In the genomic region with DNA sequence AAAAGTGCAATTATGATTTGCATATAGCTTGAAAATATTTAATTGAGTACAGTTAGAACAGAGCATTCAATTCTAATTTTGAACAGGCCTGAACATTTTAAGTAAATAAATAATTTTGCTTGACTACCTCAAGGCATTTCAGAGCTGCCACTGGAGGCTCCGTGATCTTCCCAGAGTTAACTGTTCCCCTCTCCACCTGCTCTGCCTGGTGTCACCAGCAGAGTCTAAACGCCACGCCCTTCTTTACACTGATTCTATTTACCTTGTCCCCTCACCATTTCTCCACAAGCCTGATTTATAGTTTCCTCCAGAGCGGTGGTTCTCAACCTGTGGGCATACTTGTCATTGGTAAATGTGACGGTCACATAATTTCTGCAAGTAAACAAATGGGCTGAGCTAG, we compare ENCODE assay signal across 25 mouse cellular contexts.
A peak's percentile ranks its signal among the peaks of the same experiment; 100 is the strongest.
DNase-seq lines count a peak whose midpoint lies in the region; ATAC-seq lines count a peak whose summit lies in the region.
"Had no signal": no experiment of that assay in that cellular context is flagged by ENCODE, and none has a peak within 500 bp of the region (broad histone marks: within the 10 kb centered on the region; RNA-seq: fewer than 3 reads in every experiment).

No protein-coding gene starts in this region.

- H3K27ac ChIP-seq in heart, embryonic 15.5 days: peak overlapping the region; percentile 60
- peak overlapping the region; percentile 79 for H3K27ac ChIP-seq in lung, embryonic 16.5 days (ENCODE audit: low read length)
- peak overlapping the region; percentile 22 for H3K27ac ChIP-seq in intestine, embryonic 14.5 days (ENCODE audit: low read depth)
- peak overlapping the region; percentile 94 for H3K27ac ChIP-seq in stomach, embryonic 16.5 days (ENCODE audit: low read length)
- no peak overlapping the region for H3K27ac ChIP-seq in hindbrain, embryonic 12.5 days
- H3K27ac ChIP-seq: forebrain, embryonic 15.5 days; left cerebral cortex, adult 2 months; liver, embryonic 14.5 days; macrophage; midbrain, embryonic 10.5 days had no signal

- ATAC-seq in heart, embryonic 15.5 days (replicated peaks; ENCODE audit: insufficient number of reproducible peaks, insufficient read depth, low FRiP score, low read depth): no peak
- ATAC-seq in lung, embryonic 16.5 days (ENCODE audit: low read depth): no peak
- no peak for ATAC-seq in intestine, embryonic 14.5 days (replicated peaks; ENCODE audit: low FRiP score, low TSS enrichment, low read depth)
- peak; percentile 34; the same call in 1 of the 2 replicates for ATAC-seq in stomach, embryonic 16.5 days (ENCODE audit: insufficient read depth, low FRiP score)
- ATAC-seq in hindbrain, embryonic 12.5 days (ENCODE audit: low FRiP score): no peak
- ATAC-seq: forebrain, embryonic 15.5 days; hindbrain, embryonic 16.5 days had no signal

- no peak for DNase-seq in heart, postnatal 36 days
- no peak for DNase-seq in lung, postnatal 10 days
- no peak for DNase-seq in intestine, embryonic 14.5 days (ENCODE audit: low spot score)
- no peak for DNase-seq in natural killer cell, adult 2 months (ENCODE audit: low spot score in 2 of 2)
- DNase-seq: adrenal gland, postnatal 36 days; B cell, adult 2 months; cerebellum, adult 11-12 months; cerebellum, postnatal 14 days; gastrocnemius, postnatal 36 days; heart, postnatal 4 days; kidney, adult 2 months; kidney, postnatal 25 days; right cerebral cortex, postnatal 25 days; thymus, postnatal 36 days had no signal

- intact Hi-C loops in heart, postnatal 36 days (cut with DNase I): no loop called here

- H3K9me3 ChIP-seq in heart, embryonic 15.5 days (replicated peaks): no peaks in the 10 kb centered on the region
- no peaks in the 10 kb centered on the region for H3K9me3 ChIP-seq in lung, embryonic 16.5 days (ENCODE audit: control insufficient read depth, low read length)
- no peaks in the 10 kb centered on the region for H3K9me3 ChIP-seq in intestine, embryonic 14.5 days (ENCODE audit: control insufficient read depth, low read length)
- no peaks in the 10 kb centered on the region for H3K9me3 ChIP-seq in stomach, embryonic 16.5 days (replicated peaks; ENCODE audit: control insufficient read depth, low read length)
- H3K9me3 ChIP-seq in hindbrain, embryonic 12.5 days (replicated peaks): no peaks in the 10 kb centered on the region
- H3K9me3 ChIP-seq: forebrain, embryonic 15.5 days; midbrain, embryonic 10.5 days had no signal

- WGBS in heart, embryonic 15.5 days: 76% methylated on average over 5 of the region's 5 CpGs
- WGBS in lung, embryonic 16.5 days: 41% methylated on average over 5 of the region's 5 CpGs
- WGBS in intestine, embryonic 14.5 days: 37% methylated on average over 5 of the region's 5 CpGs
- 31% methylated on average over 5 of the region's 5 CpGs for WGBS in stomach, embryonic 16.5 days
- WGBS in hindbrain, embryonic 12.5 days: 81% methylated on average over 5 of the region's 5 CpGs

- H3K4me1 ChIP-seq in heart, embryonic 15.5 days (replicated peaks): peaks cover 33% of the 10 kb centered on the region
- peaks cover 29% of the 10 kb centered on the region for H3K4me1 ChIP-seq in lung, embryonic 16.5 days (replicated peaks; ENCODE audit: control insufficient read depth, insufficient read depth, low read length)
- peaks cover 21% of the 10 kb centered on the region for H3K4me1 ChIP-seq in intestine, embryonic 14.5 days (replicated peaks; ENCODE audit: control insufficient read depth, insufficient read depth, low read length)
- H3K4me1 ChIP-seq in stomach, embryonic 16.5 days (ENCODE audit: control insufficient read depth, insufficient read depth, low read length): peaks cover 30% of the 10 kb centered on the region
- no peaks in the 10 kb centered on the region; the same call in 1 of the 2 replicates for H3K4me1 ChIP-seq in hindbrain, embryonic 12.5 days
- H3K4me1 ChIP-seq: forebrain, embryonic 15.5 days had no signal

- no peaks in the 10 kb centered on the region for H3K36me3 ChIP-seq in heart, embryonic 15.5 days
- H3K36me3 ChIP-seq in lung, embryonic 16.5 days (ENCODE audit: control insufficient read depth, insufficient read depth, low read length): no peaks in the 10 kb centered on the region
- no peaks in the 10 kb centered on the region for H3K36me3 ChIP-seq in intestine, embryonic 14.5 days (ENCODE audit: control insufficient read depth, insufficient read depth, low read length)
- H3K36me3 ChIP-seq in stomach, embryonic 16.5 days (ENCODE audit: control insufficient read depth, insufficient read depth, low read length): no peaks in the 10 kb centered on the region
- H3K36me3 ChIP-seq in hindbrain, embryonic 12.5 days: no peaks in the 10 kb centered on the region
- H3K36me3 ChIP-seq: forebrain, embryonic 15.5 days; midbrain, embryonic 10.5 days had no signal

- no peaks in the 10 kb centered on the region for H3K27me3 ChIP-seq in heart, embryonic 15.5 days
- H3K27me3 ChIP-seq in lung, embryonic 16.5 days (ENCODE audit: control insufficient read depth, insufficient read depth, low read depth, low read length): no peaks in the 10 kb centered on the region
- H3K27me3 ChIP-seq in intestine, embryonic 14.5 days (replicated peaks; ENCODE audit: control insufficient read depth, insufficient read depth, low read length): no peaks in the 10 kb centered on the region
- no peaks in the 10 kb centered on the region for H3K27me3 ChIP-seq in stomach, embryonic 16.5 days (ENCODE audit: control insufficient read depth, insufficient read depth, low read length)
- no peaks in the 10 kb centered on the region for H3K27me3 ChIP-seq in hindbrain, embryonic 12.5 days
- H3K27me3 ChIP-seq: forebrain, embryonic 15.5 days had no signal

- no peak overlapping the region for H3K9ac ChIP-seq in heart, embryonic 15.5 days
- no peak overlapping the region for H3K9ac ChIP-seq in lung, embryonic 16.5 days (ENCODE audit: low read length)
- 0 out of 2 replicates have a peak overlapping the region, but pooled peaks have one; percentile 8 for H3K9ac ChIP-seq in intestine, embryonic 14.5 days (ENCODE audit: low read length)
- no peak overlapping the region for H3K9ac ChIP-seq in stomach, embryonic 16.5 days (ENCODE audit: low read length)
- H3K9ac ChIP-seq in hindbrain, embryonic 12.5 days: no peak overlapping the region
- H3K9ac ChIP-seq: forebrain, embryonic 15.5 days; liver, embryonic 14.5 days had no signal

- H3K4me2 ChIP-seq in heart, embryonic 15.5 days: peak overlapping the region; percentile 48; the same call in 1 of the 2 replicates
- no peak overlapping the region for H3K4me2 ChIP-seq in lung, embryonic 16.5 days (ENCODE audit: low read depth, low read length)
- peak overlapping the region; percentile 19; the same call in 1 of the 2 replicates for H3K4me2 ChIP-seq in intestine, embryonic 14.5 days (ENCODE audit: low read length)
- peak overlapping the region; percentile 46 for H3K4me2 ChIP-seq in stomach, embryonic 16.5 days (ENCODE audit: low read depth, low read length)
- H3K4me2 ChIP-seq in hindbrain, embryonic 12.5 days (replicated peaks): no peak overlapping the region
- H3K4me2 ChIP-seq: forebrain, embryonic 15.5 days had no signal

- H3K4me3 ChIP-seq in heart, embryonic 15.5 days: no peak overlapping the region
- H3K4me3 ChIP-seq in lung, embryonic 16.5 days (ENCODE audit: low read length): no peak overlapping the region
- no peak overlapping the region for H3K4me3 ChIP-seq in intestine, embryonic 14.5 days (ENCODE audit: low read depth, low read length)
- H3K4me3 ChIP-seq in stomach, embryonic 16.5 days (replicated peaks; ENCODE audit: low read length): peak overlapping the region; percentile 25; the same call in 1 of the 2 replicates
- no peak overlapping the region for H3K4me3 ChIP-seq in hindbrain, embryonic 12.5 days
- H3K4me3 ChIP-seq: erythroblast, embryonic 14.5 days; forebrain, embryonic 15.5 days; left cerebral cortex, adult 2 months; midbrain, embryonic 10.5 days had no signal

Comparison
In these comparisons a context has a peak if more than half of its experiments do, and no peak if none do; other contexts are left out.
1. H3K4me2 ChIP-seq: peak in heart, embryonic 15.5 days (single experiment), intestine, embryonic 14.5 days (single experiment) and stomach, embryonic 16.5 days (single experiment); none in lung, embryonic 16.5 days (single experiment) and hindbrain, embryonic 12.5 days (single experiment).